Mouse (Mus musculus) CD4-positive, CD25-positive, alpha-beta regulatory T cell (primary cell): ENCODE data around the gene D630045J12Rik. TPM values are rescaled to one million over a fixed set of nuclear protein-coding genes. Genes with fewer than 3 reads are reported as not detected.

ENCODE experiments used
- polyA plus RNA-seq: library from polyadenylated mRNA; unstranded; fragments of 100-300 nt; shearing (Covaris generic); gene quantifications from one replicate; pipeline ENCODE4 v1.2.1, GENCODE M21; 2017

Gene D630045J12Rik
- 0.12 TPM for polyA plus RNA-seq

GRCm38 (mm10) chr6:38253736-38254641 lies at the start of gene D630045J12Rik:
TSS of gene D630045J12Rik (minus strand) at chr6:38254009.

GRCm38 (mm10) chr6:38298761-38299401 lies 45.1 kb upstream of the D630045J12Rik start, which contains the start of gene Zc3hav1l:
TSS of gene Zc3hav1l (minus strand) at chr6:38299259.

GRCm38 (mm10) chr6:38124207-38124835 lies 129.5 kb downstream of the D630045J12Rik start, which contains the start of gene Atp6v0a4:
TSS of gene Atp6v0a4 (minus strand) at chr6:38124586.

GRCm38 (mm10) chr6:38109160-38109795 lies 144.5 kb downstream of the D630045J12Rik start, which contains the start of gene Tmem213:
TSS of gene Tmem213 (plus strand) at chr6:38109255.

Other genes with a start within 250 kb of the D630045J12Rik start
- gene Svopl, start 207.0 kb downstream of the D630045J12Rik start, polyA plus RNA-seq = 0.13 TPM
- not detected for gene Tmem213, start 144.8 kb downstream of the D630045J12Rik start, polyA plus RNA-seq
- not detected for gene Atp6v0a4, start 129.4 kb downstream of the D630045J12Rik start, polyA plus RNA-seq
- gene Zc3hav1l, start 45.2 kb upstream of the D630045J12Rik start, polyA plus RNA-seq = 0.68 TPM
- 104 TPM for gene Zc3hav1, start 100.6 kb upstream of the D630045J12Rik start, polyA plus RNA-seq
- 0.19 TPM for gene Ttc26, start 127.5 kb upstream of the D630045J12Rik start, polyA plus RNA-seq
- gene Ubn2, start 179.9 kb upstream of the D630045J12Rik start, polyA plus RNA-seq = 28.2 TPM